Mouse (Mus musculus) heart, embryonic 16.5 days (tissue): Measurements from ENCODE around the gene Aktip. TPM values are rescaled to one million over a fixed set of nuclear protein-coding genes. Genes with fewer than 3 reads are reported as not detected.

Source experiments
- ATAC-seq: fragments of 200-750 bp; cut with Nextera tagmentation; replicated peaks from 2 replicates; pipeline ENCODE4 v1.8.0; 2017; ENCODE audit warnings: moderate number of reproducible peaks; ENCODE audit not compliant: insufficient read depth, low FRiP score; ENCODE audit errors: extremely low read depth
- H3K27ac ChIP-seq: fragments of 300-500 bp; sonication (generic); 2 replicates; pipeline ENCODE4 v1.5.1; 2014; ENCODE audit warnings: mild to moderate bottlenecking, low read length, control low read depth, moderate library complexity
- H3K27me3 ChIP-seq: fragments of 300-500 bp; sonication (generic); 2 replicates; pipeline ENCODE4 v1.6.1; 2014; ENCODE audit warnings: low read length, mixed read lengths; ENCODE audit not compliant: control insufficient read depth, insufficient read depth
- H3K36me3 ChIP-seq: fragments of 300-500 bp; sonication (generic); 2 replicates; pipeline ENCODE4 v1.6.1; 2014; ENCODE audit not compliant: control insufficient read depth, insufficient read depth
- H3K4me1 ChIP-seq: fragments of 300-500 bp; sonication (generic); 2 replicates; pipeline ENCODE4 v1.6.1; 2014; ENCODE audit warnings: low read length, mixed read lengths; ENCODE audit not compliant: control insufficient read depth, insufficient read depth
- H3K4me2 ChIP-seq: fragments of 300-500 bp; sonication (generic); 2 replicates; pipeline ENCODE4 v1.6.1; 2014; ENCODE audit warnings: low read depth, mild to moderate bottlenecking, control low read depth, low read length
- H3K4me3 ChIP-seq: fragments of 300-500 bp; sonication (generic); 2 replicates; pipeline ENCODE4 v1.5.1; 2014; ENCODE audit warnings: mild to moderate bottlenecking, control low read depth, low read length
- H3K9ac ChIP-seq: fragments of 300-500 bp; sonication (generic); 2 replicates; pipeline ENCODE4 v1.6.1; 2014; ENCODE audit warnings: low read length, control low read depth
- H3K9me3 ChIP-seq: fragments of 300-500 bp; sonication (generic); replicated peaks from 2 replicates; pipeline ENCODE4 v1.6.1; 2016; ENCODE audit warnings: low read length; ENCODE audit not compliant: control insufficient read depth
- WGBS: fragments of 180-500 bp; shearing (Covaris S2); extraction: QIAGEN DNeasy Blood & Tissue Kit; methylation state at CpG from one replicate; pipeline ENCODE4 v1.1.7; 2014; 5-methylcytosine and 5-hydroxymethylcytosine counted together
- polyA plus RNA-seq: library from polyadenylated mRNA; unstranded; fragments of >200 nt; fragmentation: Nextera tagmentation; extraction: Ambion mirVana; gene quantifications from 2 replicates; pipeline ENCODE4 v1.2.1, GENCODE M21; 2015

Gene Aktip
- polyA plus RNA-seq, 1 experiment from 2014 or later: 52.3 TPM

- Histone ChIP-seq H3K9me3 (no peaks in the 10 kb centered on the region), H3K27me3 (no peaks in the 10 kb centered on the region), H3K9ac (no peak overlapping the region), H3K4me2 (no peak overlapping the region), H3K4me1 (no peaks in the 10 kb centered on the region), H3K4me3 (no peak overlapping the region), H3K36me3 (peaks cover 4% of the 10 kb centered on the region), H3K27ac (no peak overlapping the region)
- WGBS: 84% methylated on average over 2 of the region's 2 CpGs
- no peak for ATAC-seq
These were observed 22.1 kb upstream of the Aktip start for GRCm38 (mm10) chr8:91221841-91222240.

GRCm38 (mm10) chr8:91218271-91218670, 18.5 kb upstream of the Aktip start:
- 90% methylated on average over 4 of the region's 4 CpGs for WGBS
- no peak for ATAC-seq
- Histone ChIP-seq H3K9ac (no peak overlapping the region), H3K27ac (no peak overlapping the region), H3K36me3 (peaks cover 4% of the 10 kb centered on the region), H3K4me1 (no peaks in the 10 kb centered on the region), H3K9me3 (no peaks in the 10 kb centered on the region), H3K4me3 (no peak overlapping the region), H3K4me2 (no peak overlapping the region), H3K27me3 (no peaks in the 10 kb centered on the region)

GRCm38 (mm10) chr8:91217062-91217905, 17.5 kb upstream of the Aktip start:
- no peak overlapping the region for H3K4me2 ChIP-seq
- no peak overlapping the region for H3K9ac ChIP-seq
- no peaks in the 10 kb centered on the region for H3K9me3 ChIP-seq
- H3K27ac ChIP-seq: no peak overlapping the region
- 88% methylated on average over 5 of the region's 5 CpGs for WGBS
- peaks cover 4% of the 10 kb centered on the region for H3K36me3 ChIP-seq
- H3K4me1 ChIP-seq: no peaks in the 10 kb centered on the region
- H3K27me3 ChIP-seq: no peaks in the 10 kb centered on the region
- no peak overlapping the region for H3K4me3 ChIP-seq
- ATAC-seq: no peak

- H3K27me3 ChIP-seq: no peaks in the 10 kb centered on the region
- peaks cover 4% of the 10 kb centered on the region for H3K36me3 ChIP-seq
- 70% methylated on average over 3 of the region's 3 CpGs for WGBS
- H3K9me3 ChIP-seq: no peaks in the 10 kb centered on the region
- ATAC-seq: no peak
- H3K9ac ChIP-seq: no peak overlapping the region
- H3K27ac ChIP-seq: no peak overlapping the region
- no peaks in the 10 kb centered on the region for H3K4me1 ChIP-seq
- H3K4me3 ChIP-seq: no peak overlapping the region
- no peak overlapping the region for H3K4me2 ChIP-seq
These were observed 14.5 kb upstream of the Aktip start for GRCm38 (mm10) chr8:91214287-91214686.

GRCm38 (mm10) chr8:91212948-91213347, 13.2 kb upstream of the Aktip start:
- WGBS: 84% methylated on average over 2 of the region's 2 CpGs
- no peak overlapping the region for H3K4me2 ChIP-seq
- H3K27ac ChIP-seq: no peak overlapping the region
- H3K27me3 ChIP-seq: no peaks in the 10 kb centered on the region
- no peaks in the 10 kb centered on the region for H3K36me3 ChIP-seq
- H3K4me1 ChIP-seq: no peaks in the 10 kb centered on the region
- H3K9me3 ChIP-seq: no peaks in the 10 kb centered on the region
- ATAC-seq: no peak
- H3K9ac ChIP-seq: no peak overlapping the region
- H3K4me3 ChIP-seq: no peak overlapping the region

- Histone ChIP-seq H3K36me3 (no peaks in the 10 kb centered on the region), H3K27me3 (no peaks in the 10 kb centered on the region), H3K27ac (no peak overlapping the region), H3K9me3 (0 out of 2 replicates have a peak, but pooled peaks cover under 1% of the 10 kb centered on the region), H3K4me2 (no peak overlapping the region), H3K9ac (no peak overlapping the region), H3K4me1 (no peaks in the 10 kb centered on the region), H3K4me3 (no peak overlapping the region)
- no peak for ATAC-seq
- WGBS: 75% methylated on average over 3 of the region's 3 CpGs
These were observed 9.9 kb upstream of the Aktip start for GRCm38 (mm10) chr8:91209658-91210057.

GRCm38 (mm10) chr8:91207676-91208075, 7.9 kb upstream of the Aktip start:
- no peak for ATAC-seq
- H3K27ac ChIP-seq: no peak overlapping the region
- H3K9ac ChIP-seq: no peak overlapping the region
- H3K9me3 ChIP-seq: 0 out of 2 replicates have a peak, but pooled peaks cover 2% of the 10 kb centered on the region
- H3K27me3 ChIP-seq: no peaks in the 10 kb centered on the region
- no peaks in the 10 kb centered on the region for H3K36me3 ChIP-seq
- 24% methylated on average over 2 of the region's 2 CpGs for WGBS
- no peak overlapping the region for H3K4me3 ChIP-seq
- H3K4me2 ChIP-seq: no peak overlapping the region
- no peaks in the 10 kb centered on the region for H3K4me1 ChIP-seq

GRCm38 (mm10) chr8:91205897-91206296, 6.1 kb upstream of the Aktip start:
- Histone ChIP-seq H3K9me3 (0 out of 2 replicates have a peak, but pooled peaks cover 2% of the 10 kb centered on the region), H3K27me3 (no peaks in the 10 kb centered on the region), H3K27ac (no peak overlapping the region), H3K9ac (no peak overlapping the region), H3K4me3 (no peak overlapping the region), H3K4me1 (no peaks in the 10 kb centered on the region), H3K36me3 (no peaks in the 10 kb centered on the region), H3K4me2 (no peak overlapping the region)
- 52% methylated on average over 6 of the region's 6 CpGs for WGBS
- ATAC-seq: no peak

- H3K4me1 ChIP-seq: peaks cover 6% of the 10 kb centered on the region; the same call in 1 of the 2 replicates
- ATAC-seq: no peak
- no peaks in the 10 kb centered on the region for H3K27me3 ChIP-seq
- 0 out of 2 replicates have a peak, but pooled peaks cover 2% of the 10 kb centered on the region for H3K9me3 ChIP-seq
- H3K4me3 ChIP-seq: no peak overlapping the region
- H3K9ac ChIP-seq: no peak overlapping the region
- no peak overlapping the region for H3K27ac ChIP-seq
- WGBS: 68% methylated on average over 2 of the region's 2 CpGs
- H3K4me2 ChIP-seq: no peak overlapping the region
- H3K36me3 ChIP-seq: no peaks in the 10 kb centered on the region
These were observed 1.4 kb upstream of the Aktip start for GRCm38 (mm10) chr8:91201184-91201583.
